Mouse (Mus musculus): ENCODE measurements around the gene Chp1.

- TF ChIP-seq POLR2A (IDR thresholded peaks at IDR 0.05; ENCODE audit: control insufficient read depth, low read depth, low read length) (no peak), CTCF (IDR thresholded peaks at IDR 0.05; ENCODE audit: control insufficient read depth, insufficient read depth, insufficient replicate concordance, low read depth, low read length) (no peak)
These were observed 8.7 kb upstream of the Chp1 start for GRCm38 (mm10) chr2:119538802-119539201.

Data from testis, adult 2 months (tissue).